Mouse (Mus musculus) forebrain, embryonic 13.5 days (tissue): ENCODE data around the gene Defa23. TPM values are rescaled to one million over a fixed set of nuclear protein-coding genes. Genes with fewer than 3 reads are reported as not detected.
"Not testable (repeated sequence)": the region's sequence is repeated elsewhere in the genome, so short reads cannot be mapped to it uniquely, and the experiment has no call there.

ENCODE experiments used
- ATAC-seq: fragments of 200-750 bp; cut with Nextera tagmentation; 2 replicates; pipeline ENCODE4 v1.8.0; 2017
- H3K27ac ChIP-seq: fragments of 300-500 bp; sonication (generic); 2 replicates; pipeline ENCODE4 v1.5.1; 2015; ENCODE audit warnings: inconsistent platforms, mild to moderate bottlenecking, moderate library complexity
- H3K27me3 ChIP-seq: fragments of 300-500 bp; sonication (generic); 2 replicates; pipeline ENCODE4 v1.6.1; 2015; ENCODE audit warnings: mild to moderate bottlenecking, inconsistent platforms
- H3K36me3 ChIP-seq: fragments of 300-500 bp; sonication (generic); 2 replicates; pipeline ENCODE4 v1.6.1; 2015; ENCODE audit warnings: mild to moderate bottlenecking, inconsistent platforms; ENCODE audit not compliant: poor library complexity, severe bottlenecking
- H3K4me1 ChIP-seq: fragments of 300-500 bp; sonication (generic); 2 replicates; pipeline ENCODE4 v1.6.1; 2015; ENCODE audit warnings: inconsistent platforms
- H3K4me2 ChIP-seq: fragments of 300-500 bp; sonication (generic); 2 replicates; pipeline ENCODE4 v1.6.1; 2015; ENCODE audit warnings: inconsistent platforms, mild to moderate bottlenecking, moderate library complexity
- H3K4me3 ChIP-seq: fragments of 300-500 bp; sonication (generic); 2 replicates; pipeline ENCODE4 v1.5.1; 2015; ENCODE audit warnings: mild to moderate bottlenecking, inconsistent platforms
- H3K9ac ChIP-seq: fragments of 300-500 bp; sonication (generic); 2 replicates; pipeline ENCODE4 v1.6.1; 2015; ENCODE audit warnings: mild to moderate bottlenecking, inconsistent platforms
- H3K9me3 ChIP-seq: fragments of 300-500 bp; sonication (generic); replicated peaks from 2 replicates; pipeline ENCODE4 v1.6.1; 2016; ENCODE audit warnings: inconsistent platforms
- WGBS: fragments of 180-500 bp; shearing (Covaris S2); methylation state at CpG from one replicate; pipeline ENCODE4 v1.1.7; 2015; 5-methylcytosine and 5-hydroxymethylcytosine counted together
- polyA plus RNA-seq: library from polyadenylated mRNA; unstranded; fragments of >200 nt; fragmentation: Nextera tagmentation; extraction: Ambion mirVana; gene quantifications from 2 replicates; pipeline ENCODE4 v1.2.1, GENCODE M21; 2015

Gene Defa23
- not detected in 2 replicates for polyA plus RNA-seq

DNA sequence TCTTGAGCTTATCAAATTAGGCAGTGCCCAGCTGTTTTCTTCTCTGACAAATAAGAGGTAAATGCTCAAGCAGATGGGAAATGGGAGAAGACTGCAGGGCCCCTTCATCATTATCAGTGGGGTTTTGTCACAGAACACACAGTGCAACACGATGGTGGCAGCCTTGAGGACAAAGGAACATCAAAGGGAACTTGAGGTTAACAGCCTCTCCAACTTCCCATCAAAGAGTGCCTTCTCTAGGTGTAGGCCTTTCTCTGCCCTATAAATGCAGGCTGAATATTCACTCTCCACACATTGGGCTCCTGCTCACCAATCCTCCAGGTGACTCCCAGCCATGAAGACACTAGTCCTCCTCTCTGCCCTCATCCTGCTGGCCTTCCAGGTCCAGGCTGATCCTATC lies at the start of gene Defa23:
Gene Defa23, plus strand, starts transcription at position 301 of the 400 bp plus-strand sequence.
- no CpG with 5 or more reads among the region's 1 CpGs for WGBS
- H3K27ac ChIP-seq, ATAC-seq: not testable (repeated sequence)

DNA sequence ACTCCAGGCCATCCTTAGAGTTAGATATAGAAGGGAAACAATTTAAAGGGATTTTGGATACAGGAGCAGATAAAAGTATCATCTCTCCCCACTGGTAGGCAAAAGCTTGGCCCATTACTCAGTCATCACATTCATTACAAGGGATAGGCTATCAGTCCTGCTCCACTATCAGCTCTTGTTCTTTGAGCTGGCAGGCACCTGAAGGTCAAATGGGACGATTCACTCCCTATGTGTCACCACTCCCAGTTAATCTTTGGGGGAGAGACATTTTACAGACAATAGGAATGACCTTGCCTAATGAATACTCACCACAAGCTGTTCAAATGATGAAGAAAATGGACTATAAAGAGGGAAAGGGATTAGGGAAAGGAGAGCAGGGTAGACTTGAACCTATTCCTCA lies 48.0 kb upstream of the Defa23 start:
- no peaks in the 10 kb centered on the region for H3K27me3 ChIP-seq
- H3K27ac ChIP-seq: no peak overlapping the region
- H3K9ac ChIP-seq: no peak overlapping the region
- no peak overlapping the region for H3K4me2 ChIP-seq
- 30% methylated on average over 1 of the region's 1 CpGs for WGBS
- no peak overlapping the region for H3K4me3 ChIP-seq
- no peaks in the 10 kb centered on the region for H3K4me1 ChIP-seq
- H3K9me3 ChIP-seq: peaks cover 27% of the 10 kb centered on the region
- H3K36me3 ChIP-seq: no peaks in the 10 kb centered on the region
- no peak for ATAC-seq

More for the DNA sequence above, at the start of gene Defa23:
- H3K36me3 ChIP-seq, H3K4me3 ChIP-seq, H3K9me3 ChIP-seq, H3K27me3 ChIP-seq, H3K4me2 ChIP-seq, H3K4me1 ChIP-seq, H3K9ac ChIP-seq: not testable (repeated sequence)

DNA sequence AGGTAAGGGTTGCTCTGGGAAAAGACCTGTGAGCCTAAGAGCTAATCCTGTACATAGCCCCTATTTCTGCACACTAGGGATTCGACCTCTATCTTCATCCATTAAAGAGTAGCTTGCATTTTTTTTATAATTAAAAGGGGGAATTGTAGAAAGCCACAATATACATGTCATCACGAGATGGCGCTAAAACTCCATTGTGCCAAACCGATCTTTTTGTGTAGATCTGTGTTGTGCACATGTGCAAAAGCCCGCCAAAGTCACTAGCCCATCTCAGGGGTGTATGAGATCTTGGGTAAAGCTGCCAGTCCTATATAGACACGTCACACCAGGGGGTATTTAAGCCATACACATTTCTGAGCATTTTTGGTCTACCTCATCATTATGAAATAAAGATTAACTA lies 46.3 kb upstream of the Defa23 start:
- 51% methylated on average over 6 of the region's 6 CpGs for WGBS
- not testable (repeated sequence) for H3K4me3 ChIP-seq

DNA sequence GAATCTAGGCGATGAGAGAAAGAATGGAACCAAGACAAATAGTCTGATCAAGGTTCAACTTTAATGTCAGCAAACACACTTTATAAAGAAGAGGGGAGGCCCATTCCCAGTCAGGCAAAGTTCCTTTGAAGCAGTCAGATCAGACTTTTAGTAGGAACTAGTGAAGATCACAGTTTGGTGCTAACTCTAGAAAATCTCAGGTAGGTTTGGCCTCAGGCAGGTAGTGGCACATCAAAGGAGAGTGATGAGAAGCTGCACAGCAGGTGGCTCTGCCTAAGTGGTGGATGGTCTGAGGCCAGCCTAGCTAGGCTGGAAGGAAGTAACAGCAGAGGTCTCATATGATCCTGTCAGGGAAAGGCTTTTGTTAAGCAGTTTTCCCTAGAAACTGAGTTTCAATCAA lies 44.3 kb upstream of the Defa23 start:
- ATAC-seq, H3K9ac ChIP-seq, H3K27ac ChIP-seq, H3K4me1 ChIP-seq, H3K4me3 ChIP-seq, H3K4me2 ChIP-seq, H3K36me3 ChIP-seq, H3K27me3 ChIP-seq: not testable (repeated sequence)
- WGBS: 85% methylated on average over 1 of the region's 1 CpGs
- H3K9me3 ChIP-seq: peaks cover 24% of the 10 kb centered on the region

More for the DNA sequence above, 46.3 kb upstream of the Defa23 start:
- H3K36me3 ChIP-seq, H3K4me1 ChIP-seq, H3K9ac ChIP-seq, H3K27me3 ChIP-seq, H3K27ac ChIP-seq, H3K4me2 ChIP-seq, ATAC-seq: not testable (repeated sequence)
- H3K9me3 ChIP-seq: peaks cover 33% of the 10 kb centered on the region

DNA sequence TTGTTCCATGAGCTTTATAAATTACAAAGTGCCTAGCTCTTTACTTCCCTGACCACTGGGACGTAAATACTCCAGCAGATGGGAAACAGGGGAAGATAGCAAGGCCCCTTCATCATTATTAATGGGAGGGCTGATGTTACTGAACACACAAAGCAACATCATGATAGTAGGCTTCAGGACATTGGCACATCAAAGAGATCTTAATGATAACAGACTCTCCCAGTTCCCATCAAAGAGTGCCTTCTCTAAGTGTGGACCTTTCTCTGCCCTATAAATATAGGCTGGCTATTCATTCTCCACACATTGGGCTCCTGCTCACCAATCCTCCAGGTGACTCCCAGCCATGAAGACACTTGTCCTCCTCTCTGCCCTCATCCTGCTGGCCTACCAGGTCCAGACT lies 29.6 kb upstream of the Defa23 start, which contains the start of gene Defa21:
Gene Defa21, plus strand, starts transcription at position 301 of the 400 bp plus-strand sequence.
- not testable (repeated sequence) for H3K4me1 ChIP-seq, ATAC-seq

DNA sequence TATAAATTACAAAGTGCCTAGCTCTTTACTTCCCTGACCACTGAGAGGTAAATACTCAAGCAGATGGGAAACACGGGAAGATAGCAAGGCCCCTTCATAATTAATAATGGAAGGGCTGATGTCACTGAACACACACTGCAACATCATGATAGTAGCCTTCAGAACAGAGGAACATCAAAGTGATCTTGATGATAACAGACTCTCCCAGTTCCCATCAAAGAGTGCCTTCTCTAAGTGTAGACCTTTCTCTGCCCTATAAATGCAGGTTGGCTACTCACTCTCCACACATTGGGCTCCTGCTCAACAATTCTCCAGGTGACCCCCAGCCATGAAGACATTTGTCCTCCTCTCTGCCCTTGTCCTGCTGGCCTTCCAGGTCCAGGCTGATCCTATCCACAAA lies 9.9 kb downstream of the Defa23 start, which contains the start of gene Defa35:
Gene Defa35, plus strand, starts transcription at position 301 of the 400 bp plus-strand sequence.
- H3K36me3 ChIP-seq, H3K9me3 ChIP-seq, H3K27me3 ChIP-seq, ATAC-seq, H3K9ac ChIP-seq, H3K4me3 ChIP-seq, H3K27ac ChIP-seq, H3K4me1 ChIP-seq, H3K4me2 ChIP-seq: not testable (repeated sequence)
- 82% methylated on average over 1 of the region's 1 CpGs for WGBS

More for the DNA sequence above, 29.6 kb upstream of the Defa23 start, which contains the start of gene Defa21:
- H3K9me3 ChIP-seq, H3K9ac ChIP-seq, H3K4me3 ChIP-seq, H3K27me3 ChIP-seq, H3K36me3 ChIP-seq, H3K27ac ChIP-seq, H3K4me2 ChIP-seq: not testable (repeated sequence)
- WGBS: no CpG with 5 or more reads among the region's 1 CpGs

DNA sequence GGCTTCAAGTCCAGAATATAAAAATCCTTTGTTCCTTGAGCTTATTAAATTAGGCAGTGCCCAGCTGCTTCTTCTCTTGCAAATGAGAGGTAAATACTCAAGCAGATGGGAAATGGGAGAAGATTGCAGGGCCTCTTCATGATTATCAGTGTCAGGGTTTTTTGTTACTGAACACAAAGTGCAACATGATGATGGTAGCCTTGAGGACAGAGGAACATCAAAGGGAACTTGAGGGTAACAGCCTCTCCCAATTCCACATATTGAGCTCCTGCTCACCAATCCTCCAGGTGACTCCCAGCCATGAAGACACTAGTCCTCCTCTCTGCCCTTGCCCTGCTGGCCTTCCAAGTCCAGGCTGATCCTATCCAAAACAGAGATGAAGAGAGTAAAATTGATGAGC lies 29.3 kb downstream of the Defa23 start, which contains the start of gene Defa25:
Gene Defa25, plus strand, starts transcription at position 301 of the 400 bp plus-strand sequence.
- not testable (repeated sequence) for H3K4me3 ChIP-seq, H3K9ac ChIP-seq, ATAC-seq, H3K27me3 ChIP-seq, H3K9me3 ChIP-seq, H3K36me3 ChIP-seq, H3K4me2 ChIP-seq, H3K27ac ChIP-seq, H3K4me1 ChIP-seq

DNA sequence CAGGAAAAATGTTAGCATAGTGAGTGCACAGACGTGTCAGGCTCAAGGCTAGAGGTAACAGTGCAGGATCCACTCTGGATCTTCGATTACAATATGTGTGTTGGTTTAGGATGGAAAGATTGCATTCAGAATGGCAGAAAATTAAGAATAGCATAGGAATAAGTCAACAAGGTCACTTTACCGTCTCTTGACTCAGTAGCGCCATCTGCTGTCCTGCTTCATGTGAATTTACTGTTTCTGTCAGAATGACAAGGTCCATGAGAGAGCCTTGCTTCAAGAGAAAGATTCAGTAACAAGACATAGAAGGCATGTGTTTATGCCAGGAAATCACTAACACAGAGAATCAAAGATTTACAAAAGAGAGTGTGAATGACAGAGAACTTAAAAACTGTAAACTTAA lies 38.3 kb downstream of the Defa23 start:
- Histone ChIP-seq H3K4me1 (no peaks in the 10 kb centered on the region), H3K9ac (no peak overlapping the region), H3K9me3 (peaks cover 12% of the 10 kb centered on the region), H3K27ac (no peak overlapping the region), H3K27me3 (no peaks in the 10 kb centered on the region), H3K4me3 (no peak overlapping the region), H3K4me2 (no peak overlapping the region), H3K36me3 (no peaks in the 10 kb centered on the region)
- ATAC-seq: no peak
- 46% methylated on average over 4 of the region's 4 CpGs for WGBS

DNA sequence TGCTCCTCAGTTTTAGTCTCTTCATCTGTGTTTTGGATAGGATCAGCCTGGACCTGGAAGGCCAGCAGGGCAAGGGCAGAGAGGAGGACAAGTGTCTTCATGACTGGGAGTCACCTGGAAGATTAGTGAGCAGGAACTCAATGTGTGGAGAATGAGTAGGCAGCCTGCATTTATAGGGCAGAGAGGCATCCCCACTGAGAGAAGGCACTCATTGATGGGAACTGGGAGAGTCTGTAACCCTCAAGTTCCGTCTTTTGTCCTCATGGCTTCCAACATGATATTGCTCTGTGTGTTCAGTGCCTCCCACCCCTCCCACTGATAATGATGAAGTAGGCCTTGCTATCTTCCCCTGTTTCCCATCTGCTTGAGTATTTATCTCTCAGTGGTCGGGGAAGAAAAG lies 41.1 kb downstream of the Defa23 start, which contains the start of gene Gm14851:
Gene Gm14851, minus strand, starts transcription at position 101 of the 400 bp plus-strand sequence.
- not testable (repeated sequence) for H3K36me3 ChIP-seq, H3K4me3 ChIP-seq, H3K27me3 ChIP-seq, ATAC-seq, H3K9ac ChIP-seq, H3K4me1 ChIP-seq, H3K27ac ChIP-seq, H3K4me2 ChIP-seq
- WGBS: no CpG with 5 or more reads among the region's 2 CpGs
- peaks cover 20% of the 10 kb centered on the region for H3K9me3 ChIP-seq

Other genes starting within 250 kb of the Defa23 start
- gene Defb33, start 162.4 kb upstream of the Defa23 start, polyA plus RNA-seq: not detected in 2 replicates
- not detected in 2 replicates for gene Gm15056, start 152.4 kb upstream of the Defa23 start, polyA plus RNA-seq
- gene Gm6040, start 133.0 kb upstream of the Defa23 start, polyA plus RNA-seq: not detected in 2 replicates
- not detected in 2 replicates for gene AY761185, start 110.3 kb upstream of the Defa23 start, polyA plus RNA-seq
- not detected in 2 replicates for gene Defa21, start 29.5 kb upstream of the Defa23 start, polyA plus RNA-seq
- not detected in 2 replicates for gene Defa35, start 10.0 kb downstream of the Defa23 start, polyA plus RNA-seq
- gene Defa25, start 29.4 kb downstream of the Defa23 start, polyA plus RNA-seq: not detected in 2 replicates
- gene Gm14851, start 41.0 kb downstream of the Defa23 start, polyA plus RNA-seq: not detected in 2 replicates
- not detected in 2 replicates for gene Defa30, start 79.6 kb downstream of the Defa23 start, polyA plus RNA-seq
- not detected in 2 replicates for gene Defa22, start 107.2 kb downstream of the Defa23 start, polyA plus RNA-seq
- not detected in 2 replicates for gene Defa31, start 136.6 kb downstream of the Defa23 start, polyA plus RNA-seq
- not detected in 2 replicates for gene Gm15293, start 146.5 kb downstream of the Defa23 start, polyA plus RNA-seq
- not detected in 2 replicates for gene Gm15292, start 194.7 kb downstream of the Defa23 start, polyA plus RNA-seq